Mouse (Mus musculus) limb, embryonic 15.5 days (tissue): ENCODE measurements at regions not wholly inside any gene's neighbourhood (a gene's known extent, or its start where the extent isn't known, plus 50 kb on each side); places are given as distances from the start of the nearest gene placed in this dataset.

Experiments
- ATAC-seq: fragments of 200-750 bp; cut with Nextera tagmentation; 2 replicates; pipeline ENCODE4 v1.8.0; 2017; ENCODE audit warnings: low read depth, moderate TSS enrichment; ENCODE audit not compliant: insufficient number of reproducible peaks, low FRiP score, low TSS enrichment
- H3K27ac ChIP-seq: fragments of 300-500 bp; sonication (generic); 2 replicates; pipeline ENCODE4 v1.5.1; 2015; ENCODE audit warnings: moderate library complexity, mild to moderate bottlenecking, inconsistent platforms
- H3K27me3 ChIP-seq: fragments of 300-500 bp; sonication (generic); 2 replicates; pipeline ENCODE4 v1.6.1; 2015; ENCODE audit warnings: inconsistent platforms
- H3K36me3 ChIP-seq: fragments of 300-500 bp; sonication (generic); 2 replicates; pipeline ENCODE4 v1.6.1; 2015; ENCODE audit warnings: inconsistent platforms
- H3K4me1 ChIP-seq: fragments of 300-500 bp; sonication (generic); 2 replicates; pipeline ENCODE4 v1.6.1; 2015; ENCODE audit warnings: inconsistent platforms
- H3K4me2 ChIP-seq: fragments of 300-500 bp; sonication (generic); 2 replicates; pipeline ENCODE4 v1.6.1; 2015; ENCODE audit warnings: mild to moderate bottlenecking, inconsistent platforms
- H3K4me3 ChIP-seq: fragments of 300-500 bp; sonication (generic); 2 replicates; pipeline ENCODE4 v1.5.1; 2015; ENCODE audit warnings: mild to moderate bottlenecking, inconsistent platforms
- H3K9ac ChIP-seq: fragments of 300-500 bp; sonication (generic); 2 replicates; pipeline ENCODE4 v1.6.1; 2015; ENCODE audit warnings: inconsistent platforms
- H3K9me3 ChIP-seq: fragments of 300-500 bp; sonication (generic); 2 replicates; pipeline ENCODE4 v1.6.1; 2016; ENCODE audit warnings: inconsistent platforms
- WGBS: fragments of 180-500 bp; shearing (Covaris S2); methylation state at CpG from one replicate; pipeline ENCODE4 v1.1.7; 2015; 5-methylcytosine and 5-hydroxymethylcytosine counted together

- H3K9me3 ChIP-seq: no peaks in the 10 kb centered on the region
- WGBS: 18% methylated on average over 24 of the region's 24 CpGs
- ATAC-seq: no peak; the same call in 1 of the 2 replicates
- no peak overlapping the region for H3K4me2 ChIP-seq
- no peaks in the 10 kb centered on the region for H3K36me3 ChIP-seq
- no peak overlapping the region for H3K4me3 ChIP-seq
- no peaks in the 10 kb centered on the region for H3K27me3 ChIP-seq
- H3K27ac ChIP-seq: peak overlapping the region; percentile 35; the same call in 1 of the 2 replicates
- H3K9ac ChIP-seq: no peak overlapping the region
- H3K4me1 ChIP-seq: peaks cover 29% of the 10 kb centered on the region
Observed at GRCm38 (mm10) chr6:100421706-100422578, 134.7 kb upstream of the Rybp start.

DNA sequence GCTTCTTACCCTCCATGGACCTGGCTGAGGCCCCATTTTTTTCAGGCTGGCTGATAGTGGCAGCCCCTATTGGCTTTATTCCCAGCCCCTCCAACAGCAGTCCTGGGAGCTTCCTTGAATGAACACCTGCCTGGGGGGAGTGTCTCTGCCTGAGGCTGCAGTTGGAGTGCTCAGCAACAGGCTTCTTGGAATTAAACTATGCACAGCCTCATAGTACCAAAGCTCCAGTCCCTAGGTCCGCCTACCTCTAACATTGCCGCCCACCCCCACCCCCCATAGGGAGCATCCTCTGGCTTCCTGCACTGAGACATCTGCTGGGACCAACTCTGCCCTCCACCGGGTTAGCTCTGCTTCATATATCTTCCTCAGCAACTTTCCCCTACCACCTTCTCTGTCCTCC lies 133.3 kb upstream of the Rybp start:
- 54% methylated on average over 3 of the region's 3 CpGs for WGBS

DNA sequence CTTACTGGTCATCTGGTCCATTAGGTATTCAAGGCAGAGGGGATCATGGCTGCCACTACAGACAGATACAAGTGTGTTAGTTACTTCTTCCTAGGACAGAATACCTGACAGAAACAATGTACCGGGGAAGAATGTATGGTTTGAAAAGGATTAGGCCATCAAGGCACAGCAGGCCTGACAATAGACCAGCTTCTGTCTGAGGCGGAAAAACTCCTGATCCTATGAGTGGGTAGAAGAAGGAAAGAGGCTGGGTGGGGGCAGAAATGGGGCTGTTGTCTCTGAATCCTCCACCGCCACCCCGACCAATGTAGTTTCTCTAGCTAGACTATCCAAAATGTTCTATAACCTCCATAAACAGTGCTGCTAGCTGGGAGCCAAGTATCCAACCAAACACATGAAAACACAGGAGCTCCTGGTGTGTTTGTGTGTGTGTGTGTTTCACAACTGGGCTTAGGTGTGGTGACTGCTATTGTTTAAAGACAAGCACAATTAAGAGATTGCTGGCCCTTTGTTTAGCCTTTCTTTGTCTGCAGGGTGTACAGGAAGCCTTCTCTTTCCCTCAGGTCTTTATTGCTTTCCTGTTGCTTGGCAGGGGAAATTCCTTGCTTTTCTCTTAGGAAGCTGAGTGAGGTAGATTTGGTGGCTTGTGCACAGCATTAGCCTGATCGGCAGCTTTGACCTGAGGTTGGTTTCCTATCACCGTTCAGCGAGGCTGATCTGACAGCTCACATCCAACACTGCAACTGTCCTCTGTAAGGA lies 132.7 kb upstream of the Rybp start:
- WGBS: 58% methylated on average over 7 of the region's 7 CpGs
- Histone ChIP-seq H3K27me3 (no peaks in the 10 kb centered on the region), H3K27ac (0 out of 2 replicates have a peak overlapping the region, but pooled peaks have one; percentile 1), H3K9me3 (no peaks in the 10 kb centered on the region), H3K4me2 (no peak overlapping the region), H3K9ac (no peak overlapping the region), H3K4me3 (no peak overlapping the region), H3K36me3 (no peaks in the 10 kb centered on the region), H3K4me1 (peaks cover 29% of the 10 kb centered on the region)
- ATAC-seq: no peak

More for the DNA sequence above, 133.3 kb upstream of the Rybp start:
- Histone ChIP-seq H3K27ac (0 out of 2 replicates have a peak overlapping the region, but pooled peaks have one; percentile 1), H3K4me1 (peaks cover 32% of the 10 kb centered on the region), H3K4me2 (no peak overlapping the region), H3K27me3 (no peaks in the 10 kb centered on the region), H3K4me3 (no peak overlapping the region), H3K9ac (no peak overlapping the region), H3K9me3 (no peaks in the 10 kb centered on the region), H3K36me3 (no peaks in the 10 kb centered on the region)
- no peak for ATAC-seq

DNA sequence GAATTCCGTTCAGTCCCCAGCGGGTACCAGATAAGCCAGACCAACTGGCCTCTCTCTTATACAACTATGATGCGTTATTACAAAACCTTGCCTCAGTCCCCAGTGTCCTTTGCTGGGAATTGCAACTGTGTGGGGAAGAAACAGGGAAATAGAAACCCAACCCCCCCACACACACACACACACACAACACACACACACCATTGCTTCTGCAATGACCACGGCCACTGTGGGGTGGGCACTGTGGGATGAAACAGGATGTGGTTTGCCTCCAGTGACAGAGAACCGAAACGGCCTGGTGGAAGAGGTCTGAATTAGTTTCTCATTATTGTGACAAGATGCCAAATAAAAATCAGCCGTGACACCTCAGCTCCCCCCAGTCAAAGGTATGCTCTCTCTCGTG lies 128.8 kb upstream of the Rybp start:
- 59% methylated on average over 8 of the region's 8 CpGs for WGBS
- no peak; the same call in 1 of the 2 replicates for ATAC-seq
- no peak overlapping the region for H3K4me3 ChIP-seq
- H3K36me3 ChIP-seq: no peaks in the 10 kb centered on the region
- no peak overlapping the region for H3K9ac ChIP-seq
- H3K4me1 ChIP-seq: peaks cover 10% of the 10 kb centered on the region
- no peaks in the 10 kb centered on the region for H3K27me3 ChIP-seq
- H3K27ac ChIP-seq: no peak overlapping the region
- H3K9me3 ChIP-seq: no peaks in the 10 kb centered on the region
- H3K4me2 ChIP-seq: no peak overlapping the region

- Histone ChIP-seq H3K27me3 (no peaks in the 10 kb centered on the region), H3K4me2 (no peak overlapping the region), H3K4me3 (no peak overlapping the region), H3K36me3 (no peaks in the 10 kb centered on the region), H3K4me1 (peaks cover 7% of the 10 kb centered on the region), H3K9me3 (no peaks in the 10 kb centered on the region), H3K9ac (no peak overlapping the region), H3K27ac (no peak overlapping the region)
- no peak for ATAC-seq
- WGBS: 52% methylated on average over 7 of the region's 7 CpGs
Observed at GRCm38 (mm10) chr6:100415514-100415913, 128.2 kb upstream of the Rybp start.

DNA sequence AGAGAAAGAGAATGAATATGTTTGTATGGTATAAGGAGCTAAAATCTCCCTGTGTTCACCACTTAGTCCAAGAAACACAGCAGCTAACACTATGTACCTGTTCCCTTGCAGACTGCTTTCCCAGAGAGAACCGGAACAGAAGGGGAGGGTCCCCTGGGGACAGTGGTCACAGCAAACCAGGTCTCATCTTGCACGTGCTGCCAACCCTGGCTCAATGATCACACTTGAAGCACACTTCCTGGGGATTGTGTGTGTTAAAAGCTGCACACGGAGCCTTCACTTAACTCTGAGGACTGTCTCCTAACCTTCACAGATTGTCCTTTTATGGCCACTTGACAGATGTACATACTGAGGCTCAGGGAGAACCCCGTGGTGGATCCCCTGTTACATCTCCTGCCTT lies 127.6 kb upstream of the Rybp start:
- no peak overlapping the region for H3K4me2 ChIP-seq
- no peak overlapping the region for H3K4me3 ChIP-seq
- no peaks in the 10 kb centered on the region for H3K9me3 ChIP-seq
- WGBS: 59% methylated on average over 4 of the region's 4 CpGs
- H3K9ac ChIP-seq: no peak overlapping the region
- ATAC-seq: no peak
- no peaks in the 10 kb centered on the region for H3K36me3 ChIP-seq
- H3K4me1 ChIP-seq: peaks cover 3% of the 10 kb centered on the region; the same call in 1 of the 2 replicates
- H3K27me3 ChIP-seq: no peaks in the 10 kb centered on the region
- no peak overlapping the region for H3K27ac ChIP-seq

- Histone ChIP-seq H3K27ac (no peak overlapping the region), H3K9ac (no peak overlapping the region), H3K4me1 (peaks cover 3% of the 10 kb centered on the region; the same call in 1 of the 2 replicates), H3K9me3 (no peaks in the 10 kb centered on the region), H3K4me2 (no peak overlapping the region), H3K4me3 (no peak overlapping the region), H3K27me3 (no peaks in the 10 kb centered on the region), H3K36me3 (no peaks in the 10 kb centered on the region)
- no peak for ATAC-seq
- 63% methylated on average over 5 of the region's 5 CpGs for WGBS
Observed at GRCm38 (mm10) chr6:100412486-100412885, 125.2 kb upstream of the Rybp start.

DNA sequence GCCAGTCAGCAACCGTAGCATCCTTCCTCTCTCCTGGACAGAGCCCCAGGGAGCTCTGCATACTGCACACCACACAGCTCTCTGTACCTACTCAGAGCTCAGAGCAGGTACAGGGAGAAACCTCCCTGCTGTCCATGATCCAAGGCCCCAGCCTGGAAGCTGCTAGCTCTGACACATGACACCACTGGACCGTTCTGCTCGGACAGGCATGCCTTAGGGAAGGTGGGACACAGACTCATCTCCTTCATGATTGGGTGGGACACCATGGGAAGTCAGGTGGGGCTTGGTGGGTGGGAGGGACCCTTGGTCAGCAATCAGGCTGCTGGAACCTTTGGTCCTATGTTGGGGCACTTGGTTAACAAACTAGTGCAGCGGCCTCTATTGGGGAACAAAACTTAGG lies 124.7 kb upstream of the Rybp start:
- H3K9ac ChIP-seq: no peak overlapping the region

GRCm38 (mm10) chr6:100410067-100410631 lies 122.9 kb upstream of the Rybp start:
- H3K4me1 ChIP-seq: no peaks in the 10 kb centered on the region
- H3K27me3 ChIP-seq: no peaks in the 10 kb centered on the region
- no peak overlapping the region for H3K9ac ChIP-seq
- no peak for ATAC-seq
- no peak overlapping the region for H3K27ac ChIP-seq
- WGBS: 92% methylated on average over 8 of the region's 8 CpGs
- no peak overlapping the region for H3K4me3 ChIP-seq
- H3K9me3 ChIP-seq: no peaks in the 10 kb centered on the region
- no peaks in the 10 kb centered on the region for H3K36me3 ChIP-seq
- no peak overlapping the region for H3K4me2 ChIP-seq

More for the DNA sequence above, 124.7 kb upstream of the Rybp start:
- Histone ChIP-seq H3K9me3 (no peaks in the 10 kb centered on the region), H3K27me3 (no peaks in the 10 kb centered on the region), H3K4me1 (peaks cover 3% of the 10 kb centered on the region; the same call in 1 of the 2 replicates), H3K36me3 (no peaks in the 10 kb centered on the region), H3K4me2 (no peak overlapping the region), H3K4me3 (no peak overlapping the region), H3K27ac (no peak overlapping the region)
- WGBS: 58% methylated on average over 4 of the region's 4 CpGs
- no peak for ATAC-seq

- 67% methylated on average over 8 of the region's 8 CpGs for WGBS
- no peak for ATAC-seq
- Histone ChIP-seq H3K4me2 (no peak overlapping the region), H3K27ac (no peak overlapping the region), H3K4me1 (peaks cover 2% of the 10 kb centered on the region; the same call in 1 of the 2 replicates), H3K4me3 (no peak overlapping the region), H3K9ac (no peak overlapping the region), H3K9me3 (no peaks in the 10 kb centered on the region), H3K36me3 (no peaks in the 10 kb centered on the region), H3K27me3 (no peaks in the 10 kb centered on the region)
Observed at GRCm38 (mm10) chr6:100408826-100409225, 121.5 kb upstream of the Rybp start.

- ATAC-seq: no peak
- Histone ChIP-seq H3K4me1 (peaks cover 2% of the 10 kb centered on the region; the same call in 1 of the 2 replicates), H3K4me2 (no peak overlapping the region), H3K27me3 (no peaks in the 10 kb centered on the region), H3K27ac (no peak overlapping the region), H3K4me3 (no peak overlapping the region), H3K9ac (no peak overlapping the region), H3K9me3 (no peaks in the 10 kb centered on the region), H3K36me3 (no peaks in the 10 kb centered on the region)
- WGBS: 81% methylated on average over 4 of the region's 4 CpGs
Observed at GRCm38 (mm10) chr6:100406504-100406903, 119.2 kb upstream of the Rybp start.

GRCm38 (mm10) chr6:100404161-100404560 lies 116.9 kb upstream of the Rybp start:
- WGBS: 42% methylated on average over 3 of the region's 3 CpGs
- Histone ChIP-seq H3K36me3 (no peaks in the 10 kb centered on the region), H3K27me3 (no peaks in the 10 kb centered on the region), H3K9ac (no peak overlapping the region), H3K4me1 (peaks cover 2% of the 10 kb centered on the region), H3K27ac (no peak overlapping the region), H3K4me2 (no peak overlapping the region), H3K4me3 (no peak overlapping the region), H3K9me3 (no peaks in the 10 kb centered on the region)
- no peak for ATAC-seq
